Mouse (Mus musculus): ENCODE results near the gene Rab20.

GRCm38 (mm10) chr8:11421968-11422367 is 56.5 kb downstream of the Rab20 start:
- TF ChIP-seq CTCF (IDR thresholded peaks at IDR 0.05; ENCODE audit: low read depth, low read length): no peak
- TF ChIP-seq GATA1 (IDR thresholded peaks at IDR 0.05; ENCODE audit: borderline replicate concordance, low read length): no peak
- TF ChIP-seq TAL1 (conservative IDR thresholded peaks at IDR 0.05; ENCODE audit: low read depth, low read length): no peak
- no peak for TF ChIP-seq GATA2 (IDR thresholded peaks at IDR 0.05; ENCODE audit: borderline replicate concordance, low read depth, low read length)
- TF ChIP-seq POLR2AphosphoS5 (IDR thresholded peaks at IDR 0.05; ENCODE audit: insufficient replicate concordance, low read depth, low read length): no peak
